Mouse (Mus musculus) forebrain, embryonic 11.5 days (tissue): ENCODE data around the gene Hist1h2af. TPM values are rescaled to one million over a fixed set of nuclear protein-coding genes. Genes with fewer than 3 reads are reported as not detected.
A peak's percentile ranks its signal among the peaks of the same experiment; 100 is the strongest.
"Not testable (repeated sequence)": the region's sequence is repeated elsewhere in the genome, so short reads cannot be mapped to it uniquely, and the experiment has no call there.

Source experiments
- ATAC-seq: fragments of 200-750 bp; cut with Nextera tagmentation; replicated peaks from 2 replicates; pipeline ENCODE4 v1.8.0; 2017; ENCODE audit warnings: moderate TSS enrichment; ENCODE audit not compliant: low FRiP score
- DNase-seq: peaks from one replicate; pipeline ENCODE4 v3.0.0-alpha.2; 2017; ENCODE audit warnings: low spot score
- H3K27ac ChIP-seq: fragments of 300-500 bp; sonication (generic); 2 replicates; pipeline ENCODE4 v1.5.1; 2014; ENCODE audit warnings: low read depth, low read length
- H3K27me3 ChIP-seq: fragments of 300-500 bp; sonication (generic); 2 replicates; pipeline ENCODE4 v1.6.1; 2014; ENCODE audit warnings: mild to moderate bottlenecking, low read length, mixed read lengths; ENCODE audit not compliant: control insufficient read depth, insufficient read depth
- H3K36me3 ChIP-seq: fragments of 300-500 bp; sonication (generic); 2 replicates; pipeline ENCODE4 v1.6.1; 2014; ENCODE audit warnings: mild to moderate bottlenecking, low read length, moderate library complexity, mixed read lengths; ENCODE audit not compliant: control insufficient read depth, insufficient read depth
- H3K4me1 ChIP-seq: fragments of 300-500 bp; sonication (generic); replicated peaks from 2 replicates; pipeline ENCODE4 v1.6.1; 2014; ENCODE audit warnings: low read length, mixed read lengths; ENCODE audit not compliant: control insufficient read depth, insufficient read depth
- H3K4me2 ChIP-seq: fragments of 300-500 bp; sonication (generic); 2 replicates; pipeline ENCODE4 v1.6.1; 2014; ENCODE audit warnings: low read depth, mild to moderate bottlenecking, low read length, moderate library complexity, mixed read lengths; ENCODE audit not compliant: severe bottlenecking
- H3K4me3 ChIP-seq: fragments of 300-500 bp; sonication (generic); 2 replicates; pipeline ENCODE4 v1.5.1; 2014; ENCODE audit warnings: low read depth, low read length
- H3K9ac ChIP-seq: fragments of 300-500 bp; sonication (generic); 2 replicates; pipeline ENCODE4 v1.6.1; 2014; ENCODE audit warnings: low read length
- H3K9me3 ChIP-seq: fragments of 300-500 bp; sonication (generic); 2 replicates; pipeline ENCODE4 v1.6.1; 2016; ENCODE audit warnings: low read length, mixed read lengths; ENCODE audit not compliant: control insufficient read depth
- WGBS: fragments of 180-500 bp; shearing (Covaris S2); extraction: QIAGEN DNeasy Blood & Tissue Kit; methylation state at CpG from one replicate; pipeline ENCODE4 v1.1.7; 2014; 5-methylcytosine and 5-hydroxymethylcytosine counted together
- polyA plus RNA-seq: library from polyadenylated mRNA; unstranded; fragments of >200 nt; fragmentation: Nextera tagmentation; extraction: Ambion mirVana; gene quantifications from 2 replicates; pipeline ENCODE4 v1.2.1, GENCODE M21; 2014

The Hist1h2af gene
- polyA plus RNA-seq, 1 experiment from 2014 or later: 7.7 TPM

- not testable (repeated sequence) for H3K4me1 ChIP-seq, H3K9me3 ChIP-seq, H3K27me3 ChIP-seq, H3K36me3 ChIP-seq
- ATAC-seq (peak; percentile 91), DNase-seq (peak; percentile 91)
- Histone ChIP-seq H3K4me3 (peak within 1 kb of the TSS; percentile 45), H3K4me2 (peak within 1 kb of the TSS; percentile 66), H3K27ac (peak within 1 kb of the TSS; percentile 96), H3K9ac (peak within 1 kb of the TSS; percentile 63)
- under 1% methylated on average over 21 of the region's 42 CpGs for WGBS
Measured at GRCm38 (mm10) chr13:23573898-23574524, 40.3 kb downstream of the Hist1h2af start, which contains the start of the genes Hist1h2bf and Hist1h2ad. Gene Hist1h2bf (minus strand): TSS chr13:23574196. Gene Hist1h2ad (plus strand): TSS chr13:23574381.

GRCm38 (mm10) chr13:23574546-23575170 is 41.0 kb downstream of the Hist1h2af start:
- H3K9me3 ChIP-seq, H3K27me3 ChIP-seq, H3K4me1 ChIP-seq, DNase-seq, H3K36me3 ChIP-seq: not testable (repeated sequence)
- H3K27ac ChIP-seq: peak overlapping the region; percentile 96
- WGBS: 0% methylated on average over 5 of the region's 39 CpGs
- peak overlapping the region; percentile 45 for H3K4me2 ChIP-seq
- peak overlapping the region; percentile 62 for H3K9ac ChIP-seq
- H3K4me3 ChIP-seq: peak overlapping the region; percentile 45
- ATAC-seq: peak; percentile 0; the same call in 1 of the 2 replicates

GRCm38 (mm10) chr13:23575271-23575851 is 41.7 kb downstream of the Hist1h2af start, which contains the start of gene Hist1h3d:
Gene Hist1h3d (plus strand): TSS chr13:23575763.
- no peaks in the 10 kb centered on the region for H3K9me3 ChIP-seq
- peak; percentile 59 for ATAC-seq
- H3K27me3 ChIP-seq: no peaks in the 10 kb centered on the region
- peak; percentile 59 for DNase-seq
- under 1% methylated on average over 18 of the region's 18 CpGs for whole genome bisulfite sequencing
- peak within 1 kb of the TSS; percentile 80 for H3K9ac ChIP-seq
- peaks cover 3% of the 10 kb centered on the region; the same call in 1 of the 2 replicates for H3K4me1 ChIP-seq
- H3K4me2 ChIP-seq: peak within 1 kb of the TSS; percentile 65
- H3K36me3 ChIP-seq: no peaks in the 10 kb centered on the region
- peak within 1 kb of the TSS; percentile 95 for H3K27ac ChIP-seq
- H3K4me3 ChIP-seq: peak within 1 kb of the TSS; percentile 45

- Histone ChIP-seq H3K9ac (peak overlapping the region; percentile 80), H3K4me3 (peak overlapping the region; percentile 45), H3K4me2 (peak overlapping the region; percentile 65), H3K27ac (peak overlapping the region; percentile 95)
- not testable (repeated sequence) for H3K36me3 ChIP-seq, H3K9me3 ChIP-seq, H3K4me1 ChIP-seq, ATAC-seq, H3K27me3 ChIP-seq
- DNase-seq: peak; percentile 75
- 0% methylated on average over 8 of the region's 40 CpGs for WGBS
Measured at GRCm38 (mm10) chr13:23575864-23576313, 42.2 kb downstream of the Hist1h2af start.

- Histone ChIP-seq H3K4me1 (peaks cover 3% of the 10 kb centered on the region; the same call in 1 of the 2 replicates), H3K4me2 (peak overlapping the region; percentile 65), H3K9ac (peak overlapping the region; percentile 80), H3K4me3 (peak overlapping the region; percentile 45), H3K27ac (peak overlapping the region; percentile 95), H3K27me3 (no peaks in the 10 kb centered on the region), H3K9me3 (no peaks in the 10 kb centered on the region), H3K36me3 (no peaks in the 10 kb centered on the region)
- WGBS: 2% methylated on average over 7 of the region's 7 CpGs
- DNase-seq (peak; percentile 63), ATAC-seq (no peak)
Measured at GRCm38 (mm10) chr13:23576351-23576881, 42.7 kb downstream of the Hist1h2af start.

- H3K9me3 ChIP-seq: no peaks in the 10 kb centered on the region
- 48% methylated on average over 6 of the region's 6 CpGs for WGBS
- H3K36me3 ChIP-seq: no peaks in the 10 kb centered on the region
- peak overlapping the region; percentile 95 for H3K27ac ChIP-seq
- peak overlapping the region; percentile 80 for H3K9ac ChIP-seq
- peak overlapping the region; percentile 65 for H3K4me2 ChIP-seq
- H3K27me3 ChIP-seq: no peaks in the 10 kb centered on the region
- ATAC-seq (no peak), DNase-seq (no peak)
- peak overlapping the region; percentile 45 for H3K4me3 ChIP-seq
- peaks cover 3% of the 10 kb centered on the region; the same call in 1 of the 2 replicates for H3K4me1 ChIP-seq
Measured at GRCm38 (mm10) chr13:23576906-23577639, 43.4 kb downstream of the Hist1h2af start.

- Histone ChIP-seq H3K36me3 (no peaks in the 10 kb centered on the region), H3K4me2 (no peak overlapping the region), H3K9ac (no peak overlapping the region), H3K27me3 (no peaks in the 10 kb centered on the region), H3K27ac (peak overlapping the region; percentile 50; the same call in 1 of the 2 replicates), H3K4me1 (peaks cover 3% of the 10 kb centered on the region; the same call in 1 of the 2 replicates), H3K9me3 (no peaks in the 10 kb centered on the region), H3K4me3 (no peak overlapping the region)
- ATAC-seq (no peak), DNase-seq (no peak)
- 90% methylated on average over 1 of the region's 1 CpGs for WGBS
Measured at GRCm38 (mm10) chr13:23577835-23578234, 44.1 kb downstream of the Hist1h2af start.
